Mouse (Mus musculus) liver, postnatal 0 days (tissue): ENCODE results near the gene Axdnd1. TPM values are rescaled to one million over a fixed set of nuclear protein-coding genes. Genes with fewer than 3 reads are reported as not detected.
A peak's percentile ranks its signal among the peaks of the same experiment; 100 is the strongest.

ENCODE experiments used
- ATAC-seq: fragments of 200-750 bp; cut with Nextera tagmentation; 2 replicates; pipeline ENCODE4 v1.8.0; 2017; ENCODE audit warnings: mild to moderate bottlenecking, moderate library complexity
- DNase-seq: peaks from one replicate; pipeline ENCODE4 v3.0.0-alpha.2; 2016
- H3K27ac ChIP-seq: fragments of 300-500 bp; sonication (generic); 2 replicates; pipeline ENCODE4 v1.5.1; 2014; ENCODE audit warnings: antibody characterized with exemption, moderate library complexity, mild to moderate bottlenecking, low read depth
- H3K27me3 ChIP-seq: fragments of 300-500 bp; sonication (generic); 2 replicates; pipeline ENCODE4 v1.6.1; 2014; ENCODE audit warnings: low read length, control low read depth, mixed read lengths; ENCODE audit not compliant: insufficient read depth
- H3K36me3 ChIP-seq: fragments of 300-500 bp; sonication (generic); replicated peaks from 2 replicates; pipeline ENCODE4 v1.6.1; 2014; ENCODE audit warnings: mild to moderate bottlenecking, control low read depth, low read length, moderate library complexity, mixed read lengths; ENCODE audit not compliant: insufficient read depth
- H3K4me1 ChIP-seq: fragments of 300-500 bp; sonication (generic); 2 replicates; pipeline ENCODE4 v1.6.1; 2014; ENCODE audit warnings: antibody characterized with exemption, mild to moderate bottlenecking, control low read depth; ENCODE audit not compliant: insufficient read depth
- H3K4me2 ChIP-seq: fragments of 300-500 bp; sonication (generic); 2 replicates; pipeline ENCODE4 v1.6.1; 2014; ENCODE audit warnings: low read depth, mild to moderate bottlenecking, low read length, moderate library complexity, mixed read lengths
- H3K4me3 ChIP-seq: fragments of 300-500 bp; sonication (generic); 2 replicates; pipeline ENCODE4 v1.5.1; 2014; ENCODE audit warnings: low read depth, low read length
- H3K9ac ChIP-seq: fragments of 300-500 bp; sonication (generic); replicated peaks from 2 replicates; pipeline ENCODE4 v1.6.1; 2014; ENCODE audit warnings: mild to moderate bottlenecking, moderate library complexity
- H3K9me3 ChIP-seq: fragments of 300-500 bp; sonication (generic); 2 replicates; pipeline ENCODE4 v1.6.1; 2016; ENCODE audit warnings: mild to moderate bottlenecking, control low read depth, low read length, mixed read lengths
- CTCF ChIP-seq: sonication (generic); IDR thresholded peaks from 2 replicates; pipeline ENCODE4 v1.5.1; 2016; ENCODE audit warnings: antibody characterized with exemption, low read depth
- EP300 ChIP-seq: IDR thresholded peaks from 2 replicates; pipeline ENCODE4 v1.6.1; 2016; ENCODE audit warnings: antibody characterized with exemption, low read depth, mild to moderate bottlenecking
- WGBS: fragments of 180-500 bp; shearing (Covaris S2); extraction: QIAGEN DNeasy Blood & Tissue Kit; methylation state at CpG from one replicate; pipeline ENCODE4 v1.1.7; 2014; ENCODE audit not compliant: insufficient replicate concordance; 5-methylcytosine and 5-hydroxymethylcytosine counted together
- polyA plus RNA-seq: library from polyadenylated mRNA; unstranded; fragments of >200 nt; fragmentation: Nextera tagmentation; extraction: Ambion mirVana; gene quantifications from 2 replicates; pipeline ENCODE4 v1.2.1, GENCODE M21; 2015

Axdnd1 gene
- polyA plus RNA-seq, 1 experiment from 2014 or later = not detected

- ATAC-seq = no peak
- no peaks in the 10 kb centered on the region for H3K9me3 ChIP-seq
- TF ChIP-seq CTCF (no peak), EP300 (no peak)
These were observed 76.5 kb downstream of the Axdnd1 start for GRCm38 (mm10) chr1:156344433-156344832.

DNA sequence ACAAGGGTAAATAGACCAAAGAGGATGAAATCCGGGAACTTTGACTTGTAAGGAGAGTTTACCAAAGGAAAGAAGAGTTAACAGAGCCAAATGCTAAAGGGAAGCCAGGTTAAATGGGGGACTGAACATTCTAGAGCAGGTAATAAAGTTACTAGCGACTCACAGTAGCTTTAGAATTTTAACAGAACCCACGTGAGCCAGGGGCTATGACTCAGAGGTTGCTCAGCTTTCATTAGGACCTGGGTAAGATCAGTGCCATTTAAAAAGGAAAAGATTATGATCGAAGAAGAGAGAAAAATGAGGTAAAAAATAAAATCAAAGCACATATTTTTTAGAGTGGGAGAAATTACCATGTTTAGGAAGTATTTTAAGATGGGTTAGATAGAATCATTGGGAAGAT is 80.1 kb downstream of the Axdnd1 start:
- H3K9me3 ChIP-seq = no peaks in the 10 kb centered on the region
- no peak overlapping the region for H3K4me2 ChIP-seq
- no peak for ATAC-seq
- no peaks in the 10 kb centered on the region for H3K27me3 ChIP-seq
- no peaks in the 10 kb centered on the region for H3K36me3 ChIP-seq
- TF ChIP-seq CTCF (no peak), EP300 (no peak)
- WGBS = 57% methylated on average over 4 of the region's 4 CpGs
- H3K9ac ChIP-seq = no peak overlapping the region
- no peak overlapping the region for H3K4me3 ChIP-seq
- no peak overlapping the region for H3K27ac ChIP-seq
- no peak for DNase-seq
- H3K4me1 ChIP-seq = no peaks in the 10 kb centered on the region

More at GRCm38 (mm10) chr1:156344433-156344832, 76.5 kb downstream of the Axdnd1 start:
- H3K36me3 ChIP-seq = no peaks in the 10 kb centered on the region
- H3K27me3 ChIP-seq = no peaks in the 10 kb centered on the region
- no peak overlapping the region for H3K4me2 ChIP-seq
- 66% methylated on average over 4 of the region's 4 CpGs for WGBS
- no peak overlapping the region for H3K27ac ChIP-seq
- H3K4me1 ChIP-seq = no peaks in the 10 kb centered on the region
- H3K9ac ChIP-seq = no peak overlapping the region
- no peak for DNase-seq
- no peak overlapping the region for H3K4me3 ChIP-seq

DNA sequence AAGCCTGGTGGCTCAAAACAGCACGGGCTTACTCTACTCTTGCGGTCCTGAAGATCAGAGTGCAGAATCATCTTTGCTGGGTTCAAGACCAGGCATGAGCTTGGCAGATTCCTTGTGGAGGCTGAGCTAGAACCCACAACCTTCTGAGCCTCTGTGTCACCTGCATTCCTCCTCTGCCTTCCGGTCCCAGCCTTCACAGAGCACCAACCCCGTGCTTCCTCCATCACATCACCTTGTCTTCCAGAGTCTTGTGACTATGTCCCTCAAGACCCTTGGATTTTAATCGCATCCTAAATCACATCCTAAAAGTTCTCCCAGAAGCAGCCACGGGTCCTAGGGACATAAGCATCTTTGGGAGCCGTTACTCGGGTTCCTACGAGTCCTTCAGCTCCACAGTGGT is 97.8 kb downstream of the Axdnd1 start:
- Histone ChIP-seq H3K9ac (no peak overlapping the region), H3K27ac (no peak overlapping the region), H3K4me1 (no peaks in the 10 kb centered on the region), H3K27me3 (no peaks in the 10 kb centered on the region), H3K4me2 (no peak overlapping the region), H3K9me3 (no peaks in the 10 kb centered on the region), H3K4me3 (no peak overlapping the region), H3K36me3 (no peaks in the 10 kb centered on the region)
- no peak for ATAC-seq
- TF ChIP-seq CTCF (no peak), EP300 (no peak)
- DNase-seq = no peak
- WGBS = 81% methylated on average over 9 of the region's 9 CpGs

GRCm38 (mm10) chr1:156310630-156311029 is 110.3 kb downstream of the Axdnd1 start, which contains the start of gene Nphs2:
Nphs2 (plus strand) TSS chr1:156310727.
- 0 out of 2 replicates have a peak within 1 kb of the TSS, but pooled peaks have one; percentile 4 for H3K4me3 ChIP-seq
- no peak for TF ChIP-seq EP300
- TF ChIP-seq CTCF = 0 out of 2 replicates have a peak, but pooled peaks have one; percentile 5
- no peaks in the 10 kb centered on the region for H3K9me3 ChIP-seq
- peaks cover 26% of the 10 kb centered on the region for H3K27me3 ChIP-seq
- peaks cover 2% of the 10 kb centered on the region; the same call in 1 of the 2 replicates for H3K4me1 ChIP-seq
- WGBS = 4% methylated on average over 29 of the region's 29 CpGs
- ATAC-seq (no peak), DNase-seq (peak; percentile 17)
- H3K4me2 ChIP-seq = peak within 1 kb of the TSS; percentile 29; the same call in 1 of the 2 replicates
- no peak within 1 kb of the TSS for H3K9ac ChIP-seq
- no peak within 1 kb of the TSS for H3K27ac ChIP-seq
- no peaks in the 10 kb centered on the region for H3K36me3 ChIP-seq

GRCm38 (mm10) chr1:156308595-156308994 is 112.4 kb downstream of the Axdnd1 start:
- H3K27ac ChIP-seq = no peak overlapping the region
- H3K27me3 ChIP-seq = peaks cover 32% of the 10 kb centered on the region
- ATAC-seq (no peak), DNase-seq (no peak)
- H3K4me1 ChIP-seq = peaks cover 3% of the 10 kb centered on the region; the same call in 1 of the 2 replicates
- H3K4me2 ChIP-seq = no peak overlapping the region
- WGBS = 27% methylated on average over 1 of the region's 1 CpGs
- no peak overlapping the region for H3K9ac ChIP-seq
- no peak overlapping the region for H3K4me3 ChIP-seq
- H3K36me3 ChIP-seq = no peaks in the 10 kb centered on the region
- TF ChIP-seq CTCF = no peak
- H3K9me3 ChIP-seq = no peaks in the 10 kb centered on the region

DNA sequence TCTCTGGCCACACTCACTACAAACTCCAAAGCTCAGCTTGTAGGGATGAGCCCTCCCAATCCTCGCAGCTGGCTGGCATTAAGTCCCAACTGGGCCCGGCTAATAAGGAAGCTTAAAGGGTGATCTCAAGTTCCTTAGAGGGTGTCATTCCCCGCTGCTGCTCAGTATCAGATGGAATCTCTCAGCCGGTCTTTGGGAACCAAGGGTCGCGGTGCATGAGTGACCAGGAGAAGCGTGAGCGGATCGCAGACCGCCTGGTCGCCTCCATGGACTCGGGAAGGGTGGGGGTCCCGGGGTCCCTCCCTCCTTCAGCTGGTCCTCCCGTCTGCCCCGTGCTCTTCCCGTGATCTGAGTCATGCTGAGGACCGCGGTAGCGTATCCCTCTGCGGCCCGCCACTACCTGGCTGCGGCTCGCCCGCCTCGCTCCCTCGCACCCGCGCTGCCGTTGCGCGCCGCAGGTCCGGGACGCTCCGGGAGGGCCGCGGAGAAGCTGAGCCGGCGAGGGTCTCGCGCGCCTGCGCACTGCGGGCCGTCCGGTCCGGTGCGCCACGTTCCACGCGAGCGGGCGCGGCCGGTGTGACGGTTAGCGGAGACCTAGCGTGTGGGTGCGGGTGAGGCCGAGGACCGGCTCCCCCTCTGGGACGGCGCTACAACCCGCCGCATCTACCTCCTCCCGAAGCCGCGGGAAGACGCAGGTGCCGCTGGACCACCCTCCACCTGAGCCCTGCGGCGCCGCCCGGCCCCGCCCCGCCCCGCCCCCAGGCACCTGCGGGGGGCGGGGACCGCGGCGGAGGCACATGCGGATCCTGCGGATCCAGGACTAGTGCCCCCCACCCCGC is 117.8 kb downstream of the Axdnd1 start, which contains the start of gene Tdrd5:
TSS of gene Tdrd5 (minus strand) at position 754 of the 839 bp plus-strand sequence.
- ATAC-seq (no peak), DNase-seq (peak; percentile 23)
- Histone ChIP-seq H3K4me1 (peaks cover 8% of the 10 kb centered on the region), H3K4me2 (peak within 1 kb of the TSS; percentile 87), H3K4me3 (peak within 1 kb of the TSS; percentile 60), H3K9me3 (no peaks in the 10 kb centered on the region), H3K27me3 (peaks cover 30% of the 10 kb centered on the region), H3K36me3 (no peaks in the 10 kb centered on the region), H3K27ac (no peak within 1 kb of the TSS), H3K9ac (peak within 1 kb of the TSS; percentile 34; the same call in 1 of the 2 replicates)
- no peak for TF ChIP-seq CTCF
- no peak for TF ChIP-seq EP300
- WGBS = 1% methylated on average over 80 of the region's 85 CpGs
